ENCODE assay signal across 8 mouse cellular contexts in genomic region chr15:11966367-11966766, GRCm38 (mm10). TPM values are rescaled to one million over a fixed set of nuclear protein-coding genes. Genes with fewer than 3 reads are reported as not detected.
DNase-seq lines count a peak whose midpoint lies in the region; ATAC-seq and TF ChIP-seq lines count a peak whose summit lies in the region.

No protein-coding gene starts in this region.

- H3K4me3 ChIP-seq in hindbrain, embryonic 11.5 days (ENCODE audit: low read depth, low read length) = no peak overlapping the region
- no peak overlapping the region for H3K4me3 ChIP-seq in hindbrain, embryonic 16.5 days (ENCODE audit: low read length)
- H3K4me3 ChIP-seq in spleen, adult 2 months (ENCODE audit: extremely low read depth, insufficient read depth, insufficient read length) = no peak overlapping the region
- H3K4me3 ChIP-seq in forebrain, embryonic 15.5 days = no peak overlapping the region

- no peaks in the 10 kb centered on the region for H3K27me3 ChIP-seq in hindbrain, embryonic 11.5 days (ENCODE audit: control insufficient read depth, insufficient read depth, low read length)
- no peaks in the 10 kb centered on the region for H3K27me3 ChIP-seq in hindbrain, embryonic 16.5 days (replicated peaks; ENCODE audit: control insufficient read depth, insufficient read depth, low read length)
- H3K27me3 ChIP-seq in spleen, adult 2 months (ENCODE audit: control insufficient read depth, insufficient read depth, low read length) = no peaks in the 10 kb centered on the region
- H3K27me3 ChIP-seq in forebrain, embryonic 15.5 days = no peaks in the 10 kb centered on the region

- TF ChIP-seq CTCF in spleen, adult 2 months (IDR thresholded peaks at IDR 0.05; ENCODE audit: extremely low read depth, insufficient read depth, insufficient read length, insufficient replicate concordance) = peak; percentile 22; the same call in 1 of the 2 replicates

- ATAC-seq in hindbrain, embryonic 11.5 days (ENCODE audit: low FRiP score) = no peak
- ATAC-seq in hindbrain, embryonic 16.5 days = no peak
- no peak for ATAC-seq in forebrain, embryonic 15.5 days (replicated peaks)

- 12% methylated on average over 4 of the region's 4 CpGs for WGBS in hindbrain, embryonic 11.5 days
- 11% methylated on average over 4 of the region's 4 CpGs for WGBS in hindbrain, embryonic 16.5 days
- 3% methylated on average over 4 of the region's 4 CpGs for WGBS in spleen, adult 2 months
- WGBS in forebrain, embryonic 15.5 days = 10% methylated on average over 4 of the region's 4 CpGs

- no peaks in the 10 kb centered on the region for H3K36me3 ChIP-seq in hindbrain, embryonic 11.5 days (ENCODE audit: control insufficient read depth, insufficient read depth, low read length)
- H3K36me3 ChIP-seq in hindbrain, embryonic 16.5 days (ENCODE audit: control insufficient read depth, insufficient read depth, low read length) = no peaks in the 10 kb centered on the region
- no peaks in the 10 kb centered on the region for H3K36me3 ChIP-seq in spleen, adult 2 months (ENCODE audit: control insufficient read depth, insufficient read depth, low read length)
- H3K36me3 ChIP-seq in forebrain, embryonic 15.5 days = no peaks in the 10 kb centered on the region

- intact Hi-C loops in heart, postnatal 14 days (cut with DNase I) = loop anchor here (1.0 to 2.0 kb wide), 3 partner anchors 213 to 558 kb away; no protein-coding TSS in a partner anchor

- no peak for TF ChIP-seq POLR2A in spleen, adult 2 months (IDR thresholded peaks at IDR 0.05; ENCODE audit: low read depth, low read length)

- no peak overlapping the region for H3K27ac ChIP-seq in hindbrain, embryonic 11.5 days (ENCODE audit: low read depth, low read length)
- H3K27ac ChIP-seq in hindbrain, embryonic 16.5 days (ENCODE audit: low read depth, low read length) = no peak overlapping the region
- no peak overlapping the region for H3K27ac ChIP-seq in spleen, adult 2 months (ENCODE audit: insufficient read depth, low read length)
- H3K27ac ChIP-seq in forebrain, embryonic 15.5 days (replicated peaks) = no peak overlapping the region

- DNase-seq in hindbrain, embryonic 11.5 days (ENCODE audit: low spot score) = peak; percentile 75
- DNase-seq in spleen, adult 2 months (ENCODE audit: low read depth in 1 of 2, low spot score in 2 of 2) = peak; percentile 14 to 21
- DNase-seq in spleen, adult 12 weeks (ENCODE audit: low spot score) = no peak
- DNase-seq in adrenal gland, postnatal 14 days = peak; percentile 67
- peak; percentile 47 to 70 for DNase-seq in heart, postnatal 14 days
- peak; percentile 48 for DNase-seq in mesoderm, embryonic 11.5 days (ENCODE audit: low read depth, low spot score)

- H3K9ac ChIP-seq in hindbrain, embryonic 11.5 days (ENCODE audit: low read depth, low read length) = no peak overlapping the region
- H3K9ac ChIP-seq in hindbrain, embryonic 16.5 days (ENCODE audit: low read depth, low read length) = no peak overlapping the region
- H3K9ac ChIP-seq in forebrain, embryonic 15.5 days (replicated peaks) = no peak overlapping the region

- H3K4me2 ChIP-seq in hindbrain, embryonic 11.5 days (replicated peaks; ENCODE audit: low read depth, low read length) = no peak overlapping the region
- no peak overlapping the region for H3K4me2 ChIP-seq in hindbrain, embryonic 16.5 days (ENCODE audit: low read length)
- H3K4me2 ChIP-seq in forebrain, embryonic 15.5 days (replicated peaks) = no peak overlapping the region

- H3K4me1 ChIP-seq in hindbrain, embryonic 11.5 days (replicated peaks; ENCODE audit: control insufficient read depth, insufficient read depth, low read length) = no peaks in the 10 kb centered on the region
- no peaks in the 10 kb centered on the region for H3K4me1 ChIP-seq in hindbrain, embryonic 16.5 days (ENCODE audit: control insufficient read depth, insufficient read depth, low read depth, low read length)
- no peaks in the 10 kb centered on the region for H3K4me1 ChIP-seq in spleen, adult 2 months (ENCODE audit: control insufficient read depth, insufficient read depth, insufficient read length)
- H3K4me1 ChIP-seq in forebrain, embryonic 15.5 days = no peaks in the 10 kb centered on the region

- H3K9me3 ChIP-seq in hindbrain, embryonic 11.5 days (ENCODE audit: control insufficient read depth, low read length) = no peaks in the 10 kb centered on the region
- no peaks in the 10 kb centered on the region for H3K9me3 ChIP-seq in hindbrain, embryonic 16.5 days (ENCODE audit: control insufficient read depth, low read length)
- no peaks in the 10 kb centered on the region for H3K9me3 ChIP-seq in forebrain, embryonic 15.5 days

RNA-seq across cellular contexts. Expression of gene Sub1, which starts 30.4 kb away (rescaled TPM):
- 722 and 727 TPM in 2 replicates for polyA plus RNA-seq in hindbrain, embryonic 11.5 days (2014; fragmentation: Nextera tagmentation; extraction: Ambion mirVana)
- 474 and 502 TPM in 2 replicates for polyA plus RNA-seq in hindbrain, embryonic 16.5 days (2015; fragmentation: Nextera tagmentation; extraction: Ambion mirVana)
- 2.4 and 2.9 TPM in 2 replicates for polyA plus RNA-seq in spleen, adult 2 months (2012; rRNA removed)
- 251 and 264 TPM in 2 replicates for total RNA-seq in adrenal gland, postnatal 14 days (2021)
- 10 to 100 TPM; 85.2 to 99.5 TPM for total RNA-seq in heart, postnatal 14 days (2021)
- polyA plus RNA-seq in forebrain, embryonic 15.5 days (2015; fragmentation: Nextera tagmentation; extraction: Ambion mirVana) = 465 and 483 TPM in 2 replicates

RNA-seq across cellular contexts. Expression of gene Npr3, which starts 59.3 kb away (rescaled TPM):
- 4.2 and 5.3 TPM in 2 replicates for polyA plus RNA-seq in hindbrain, embryonic 11.5 days (2014; fragmentation: Nextera tagmentation; extraction: Ambion mirVana)
- polyA plus RNA-seq in hindbrain, embryonic 16.5 days (2015; fragmentation: Nextera tagmentation; extraction: Ambion mirVana) = 1.1 and 1.3 TPM in 2 replicates
- polyA plus RNA-seq in spleen, adult 2 months (2012; rRNA removed) = 0.32 and 0.33 TPM in 2 replicates
- total RNA-seq in adrenal gland, postnatal 14 days (2021) = 47.2 and 51.8 TPM in 2 replicates
- total RNA-seq in heart, postnatal 14 days (2021) = 10 to 100 TPM; 25.2 to 37.4 TPM
- polyA plus RNA-seq in forebrain, embryonic 15.5 days (2015; fragmentation: Nextera tagmentation; extraction: Ambion mirVana) = 0.88 and 1.3 TPM in 2 replicates

Comparison
In these comparisons a context has a peak if more than half of its experiments do, and no peak if none do; other contexts are left out.
1. RNA of gene Sub1, which starts 30.4 kb away (polyA plus RNA-seq): 722 to 727 TPM in hindbrain, embryonic 11.5 days, 474 to 502 TPM in hindbrain, embryonic 16.5 days and 465 to 483 TPM in forebrain, embryonic 15.5 days; 2.4 to 2.9 TPM in spleen, adult 2 months; every median in the first group is over 100 times any median in the second.